Mouse (Mus musculus): ENCODE data around the gene Mboat2.

GRCm38 (mm10) chr12:24944597-24944996, 113.9 kb downstream of the Mboat2 start:
- TF ChIP-seq CTCF (IDR thresholded peaks at IDR 0.05) (no peak), EP300 (IDR thresholded peaks at IDR 0.05) (no peak)

All from lung, postnatal 0 days (tissue).